Mouse (Mus musculus) skeletal muscle tissue, adult 2 months (tissue): Measurements from ENCODE around the gene Msantd2.

Experiments used
- DNase-seq: peaks from one replicate; pipeline ENCODE4 v3.0.0-alpha.2; 2012; ENCODE audit warnings: low read depth, low spot score

The Msantd2 gene

DNA sequence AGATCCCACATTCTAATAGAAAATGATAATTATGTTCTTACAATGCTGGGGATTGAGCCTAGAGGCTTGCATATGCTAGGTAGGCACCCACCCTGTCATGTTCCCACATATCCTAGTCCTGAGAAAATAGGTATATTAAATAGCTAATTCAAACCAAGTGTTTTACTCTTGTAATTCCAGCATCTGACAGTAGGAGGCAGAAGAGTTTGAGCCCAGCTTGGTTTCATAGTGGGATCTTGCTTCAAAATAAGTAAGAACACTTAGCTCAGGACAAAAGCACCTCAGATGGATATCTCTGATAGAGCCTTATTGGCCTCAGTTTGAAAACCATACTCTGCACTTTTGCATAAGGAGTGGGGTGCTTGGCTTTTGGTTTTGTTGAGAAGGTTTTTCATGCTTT, 15.2 kb downstream of the Msantd2 start:
- no peak for DNase-seq

DNA sequence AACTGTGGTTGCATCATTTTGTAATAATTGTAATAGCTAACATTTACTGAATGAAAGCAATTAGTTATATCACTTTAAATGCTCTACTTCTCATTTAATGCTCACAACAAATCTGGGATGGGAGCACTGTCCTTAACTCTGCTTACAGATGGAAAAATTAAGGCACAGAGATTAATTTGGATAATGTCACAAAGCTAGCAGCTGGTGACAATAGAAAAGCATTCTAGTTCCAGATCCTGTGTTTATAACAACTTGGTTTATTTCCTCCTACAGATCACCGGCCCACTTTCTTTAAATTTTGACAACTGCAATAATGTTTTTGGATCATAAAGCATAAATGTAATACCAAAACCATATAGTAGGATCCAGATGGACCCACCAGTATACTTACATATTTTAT, 16.9 kb downstream of the Msantd2 start:
- no peak for DNase-seq

DNA sequence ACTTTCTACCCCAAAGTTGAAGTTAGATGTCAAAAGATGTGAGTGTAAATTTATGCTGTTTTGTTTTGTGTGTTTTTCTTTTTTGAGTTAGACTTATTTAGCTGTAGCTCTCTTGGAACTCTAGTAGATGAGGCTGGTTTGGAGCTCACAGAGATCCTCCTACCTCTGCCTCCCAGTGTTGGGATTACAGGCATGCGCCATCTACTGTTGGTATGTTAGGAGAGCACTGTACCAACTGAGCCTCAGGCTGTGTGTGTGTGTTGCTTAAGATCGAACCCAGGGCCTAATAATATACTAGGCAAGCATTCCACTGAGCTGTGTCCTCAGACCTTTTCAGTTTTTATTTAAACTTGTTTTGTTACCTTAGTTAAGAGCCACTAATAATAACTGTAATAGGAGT, 23.0 kb downstream of the Msantd2 start:
- DNase-seq, result no peak

DNA sequence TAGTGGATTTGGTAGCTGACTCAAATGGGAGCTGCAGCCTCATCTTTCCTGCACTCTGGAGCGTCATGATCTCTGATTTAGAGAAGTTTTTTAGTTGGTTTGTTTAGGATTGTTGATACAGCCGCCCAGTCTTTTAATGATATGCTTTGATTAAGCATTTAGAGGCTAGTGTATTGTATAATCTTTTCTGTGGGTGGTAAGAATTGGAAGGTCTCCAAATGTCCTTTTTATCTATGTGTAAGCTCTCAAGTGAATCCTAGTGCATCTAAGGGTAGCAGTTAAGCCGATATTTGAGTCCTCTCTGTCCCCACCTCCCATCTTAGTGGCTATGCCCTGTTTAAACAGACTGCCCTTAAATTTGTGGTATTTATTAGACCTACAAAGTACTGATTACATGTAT, 25.3 kb downstream of the Msantd2 start:
- no peak for DNase-seq

DNA sequence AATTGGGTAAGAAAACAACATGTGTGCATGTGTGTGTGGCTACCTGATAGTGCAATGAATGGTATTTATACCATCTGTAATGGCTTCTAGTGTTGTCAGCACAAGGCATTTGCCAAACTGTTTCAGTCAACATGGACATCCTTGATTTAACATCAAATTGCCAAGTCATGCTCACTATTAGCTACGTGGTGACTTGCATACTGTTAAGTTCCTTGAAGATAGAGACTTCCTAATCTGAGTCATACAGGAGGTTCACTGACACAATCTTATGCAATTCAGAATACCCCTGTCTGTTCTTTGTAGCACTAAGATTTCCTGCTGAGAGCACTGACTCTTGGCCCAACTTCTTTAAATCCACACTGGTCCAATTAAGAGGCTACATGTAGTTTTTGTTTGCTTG, 28.3 kb downstream of the Msantd2 start:
- no peak for DNase-seq

DNA sequence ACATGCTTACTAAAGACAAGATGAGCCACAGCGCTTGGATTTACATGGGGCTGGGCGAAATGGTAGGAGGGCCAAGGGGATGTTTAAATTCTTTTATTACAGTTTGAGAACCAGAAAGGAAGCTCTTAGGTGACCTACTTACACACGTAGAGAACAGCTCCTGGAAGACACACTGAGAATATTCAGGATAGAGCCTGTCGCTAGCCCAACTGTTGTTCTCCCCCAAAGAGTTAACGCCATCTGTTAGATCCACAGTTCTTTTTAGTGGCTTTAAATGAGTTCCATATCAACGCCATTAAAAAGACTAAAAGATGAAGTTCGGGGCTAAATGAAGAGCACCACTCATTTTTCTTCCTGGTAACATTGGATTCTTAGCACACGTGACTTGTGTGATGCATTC, 29.9 kb downstream of the Msantd2 start:
- no peak for DNase-seq

DNA sequence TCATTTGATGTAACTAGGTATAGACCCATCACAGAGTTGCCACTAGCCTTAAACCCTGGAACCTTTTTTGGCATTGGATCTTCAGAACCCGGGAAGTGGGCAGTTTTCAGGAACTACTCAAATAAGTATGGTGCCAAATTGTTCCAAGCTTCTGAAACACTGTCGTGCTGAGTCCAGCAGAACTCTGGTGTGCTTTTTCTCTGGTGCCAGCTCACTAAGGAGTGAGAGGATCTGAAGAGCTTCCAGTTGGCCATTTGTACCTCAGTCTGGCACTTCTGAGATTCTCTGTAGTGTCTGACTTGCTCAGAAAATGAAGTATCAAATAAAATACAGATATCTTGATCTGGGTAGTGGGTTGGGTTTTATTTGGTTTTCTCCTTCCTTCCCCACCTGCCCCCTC, 30.9 kb downstream of the Msantd2 start:
- no peak for DNase-seq

DNA sequence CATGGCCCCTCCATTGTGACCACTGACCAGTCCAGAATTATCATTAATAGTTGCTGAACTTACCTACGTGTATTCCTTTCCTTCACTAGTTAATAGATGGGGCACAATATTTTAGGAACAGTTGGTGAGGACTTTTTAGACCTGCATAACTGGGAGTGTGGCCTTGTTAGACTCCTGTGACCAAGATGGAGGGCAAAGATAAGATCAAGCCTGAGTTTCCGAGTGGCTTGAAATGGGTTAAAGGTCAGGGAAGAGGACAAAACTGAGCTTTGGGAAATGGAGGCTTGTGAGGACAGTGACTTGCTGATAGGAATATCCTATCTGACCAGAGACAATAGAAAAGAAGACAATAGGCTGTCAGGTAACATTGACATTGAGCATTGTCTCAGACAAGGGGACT, 36.3 kb downstream of the Msantd2 start:
- DNase-seq, result no peak

DNA sequence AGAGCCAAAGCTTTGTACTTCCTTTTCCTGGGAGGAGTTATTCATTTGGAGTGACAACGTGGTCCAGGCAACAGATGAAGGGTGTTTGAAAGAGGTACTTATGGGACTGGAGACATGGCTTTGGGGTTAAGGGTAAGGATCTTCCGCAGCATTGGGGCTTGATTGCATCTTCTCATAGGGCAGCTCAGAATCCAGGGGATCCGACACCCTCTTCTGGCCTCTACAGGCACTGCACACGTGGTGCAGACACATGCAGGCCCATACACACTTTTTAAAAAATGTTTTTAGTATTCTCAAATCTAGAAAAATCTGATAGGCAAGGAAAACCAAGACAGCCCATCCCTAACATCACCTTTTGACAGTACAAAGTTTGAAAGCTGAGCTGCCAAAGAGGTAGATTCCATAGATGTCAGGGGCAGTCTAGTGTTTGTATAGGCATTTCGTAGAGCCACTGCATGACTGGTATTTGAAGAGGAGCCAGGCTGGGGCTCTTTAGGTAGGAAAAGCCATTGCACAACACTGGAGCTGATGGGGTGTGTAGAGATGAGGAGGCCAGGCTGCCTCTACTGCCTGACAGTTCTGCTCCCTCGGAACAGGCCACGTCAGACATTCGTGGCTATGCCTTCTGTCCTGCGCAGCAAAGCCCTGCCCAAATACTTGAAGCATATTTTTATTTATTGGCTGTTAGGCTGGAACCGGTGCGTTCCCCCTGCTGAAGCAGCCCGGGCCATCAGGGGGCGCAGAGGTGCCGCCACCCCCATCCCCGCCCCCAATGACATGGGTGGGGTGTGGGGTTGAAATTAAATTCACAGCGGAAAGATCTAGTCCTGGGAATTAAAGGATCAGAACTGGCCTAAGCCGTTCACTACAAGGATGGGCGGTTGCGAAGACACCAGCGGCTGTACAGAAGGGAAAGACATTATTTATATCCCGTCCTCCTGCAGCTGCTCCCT, 37.6 kb downstream of the Msantd2 start:
- no peak for DNase-seq

DNA sequence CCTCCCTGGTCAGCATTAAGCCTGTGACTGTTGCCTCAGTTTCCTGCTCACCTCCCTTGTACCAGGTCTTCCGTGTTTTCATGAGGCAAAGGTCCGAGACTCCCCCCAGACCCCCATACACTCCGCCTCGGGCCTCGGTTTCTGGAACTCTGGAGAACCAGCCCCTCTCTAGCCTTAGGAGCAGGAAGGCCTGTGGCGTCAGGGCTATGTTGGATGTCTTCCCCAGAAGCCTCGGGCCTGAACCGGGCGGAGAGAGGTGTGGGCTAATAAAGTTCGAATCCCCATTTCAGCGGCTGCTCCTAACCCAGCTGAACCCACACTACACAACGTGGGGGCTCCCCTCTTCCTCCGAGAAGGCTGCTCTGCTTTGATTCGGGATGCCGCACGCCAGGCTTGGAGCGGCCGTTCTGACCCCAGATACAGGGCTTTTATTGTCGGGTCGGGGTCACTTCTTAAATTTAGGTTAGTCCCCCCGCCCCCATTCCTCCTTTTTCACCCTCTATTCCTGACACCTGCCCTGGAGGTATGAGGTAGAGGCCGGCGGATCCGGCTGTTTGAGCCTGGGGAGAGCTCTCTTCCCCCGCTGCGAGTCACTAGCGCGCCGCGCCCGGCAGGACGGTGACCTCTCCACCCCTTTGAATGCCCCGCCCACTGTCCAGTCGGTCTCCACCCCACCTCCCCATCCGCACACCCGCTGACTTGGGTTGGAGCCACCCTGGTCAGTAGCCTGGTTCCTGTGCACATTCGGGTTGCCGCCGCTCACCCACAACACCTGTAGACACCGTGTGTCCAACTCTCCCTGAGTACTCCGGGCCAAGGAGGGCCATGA, 38.5 kb downstream of the Msantd2 start, which contains the start of gene Esam:
Gene Esam (plus strand): TSS at position 683 of the 829 bp plus-strand sequence.
- DNase-seq, result peak; percentile 52

DNA sequence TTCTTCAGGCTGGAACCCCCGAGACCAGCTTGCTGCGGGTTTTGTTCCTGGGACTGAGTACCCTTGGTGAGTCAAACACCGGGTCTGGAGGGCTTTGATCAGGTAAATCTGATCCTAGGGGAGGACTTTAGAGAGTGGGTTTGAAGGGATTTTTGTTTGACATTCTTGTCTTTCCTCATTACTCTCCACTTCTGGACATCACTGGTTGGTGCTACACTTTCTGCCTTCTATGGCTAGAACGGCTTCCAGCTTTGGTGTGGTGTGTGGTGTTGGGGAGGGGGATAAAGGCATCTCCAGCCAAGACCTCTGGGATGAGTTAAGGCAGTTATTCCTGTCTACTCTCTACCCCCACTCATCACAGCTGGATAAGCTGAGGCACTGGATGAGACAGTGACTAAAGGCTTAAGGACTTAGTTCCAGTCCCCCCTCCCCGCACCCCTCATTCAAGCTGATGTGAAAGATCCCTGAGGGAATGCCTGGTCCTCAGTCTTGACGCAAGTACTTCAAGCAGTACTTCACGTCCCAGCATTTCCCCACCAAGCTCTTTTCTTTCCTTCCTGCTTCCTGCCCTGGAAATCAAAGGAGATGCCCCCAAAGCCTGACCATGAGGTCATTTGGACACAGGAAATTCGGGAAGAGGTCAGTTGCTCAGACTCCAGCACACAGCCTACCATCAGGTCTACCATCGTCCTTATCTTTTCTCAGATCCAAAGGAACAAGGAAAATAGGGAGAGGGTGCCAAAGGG, 39.3 kb downstream of the Msantd2 start:
- peak; percentile 34 for DNase-seq

DNA sequence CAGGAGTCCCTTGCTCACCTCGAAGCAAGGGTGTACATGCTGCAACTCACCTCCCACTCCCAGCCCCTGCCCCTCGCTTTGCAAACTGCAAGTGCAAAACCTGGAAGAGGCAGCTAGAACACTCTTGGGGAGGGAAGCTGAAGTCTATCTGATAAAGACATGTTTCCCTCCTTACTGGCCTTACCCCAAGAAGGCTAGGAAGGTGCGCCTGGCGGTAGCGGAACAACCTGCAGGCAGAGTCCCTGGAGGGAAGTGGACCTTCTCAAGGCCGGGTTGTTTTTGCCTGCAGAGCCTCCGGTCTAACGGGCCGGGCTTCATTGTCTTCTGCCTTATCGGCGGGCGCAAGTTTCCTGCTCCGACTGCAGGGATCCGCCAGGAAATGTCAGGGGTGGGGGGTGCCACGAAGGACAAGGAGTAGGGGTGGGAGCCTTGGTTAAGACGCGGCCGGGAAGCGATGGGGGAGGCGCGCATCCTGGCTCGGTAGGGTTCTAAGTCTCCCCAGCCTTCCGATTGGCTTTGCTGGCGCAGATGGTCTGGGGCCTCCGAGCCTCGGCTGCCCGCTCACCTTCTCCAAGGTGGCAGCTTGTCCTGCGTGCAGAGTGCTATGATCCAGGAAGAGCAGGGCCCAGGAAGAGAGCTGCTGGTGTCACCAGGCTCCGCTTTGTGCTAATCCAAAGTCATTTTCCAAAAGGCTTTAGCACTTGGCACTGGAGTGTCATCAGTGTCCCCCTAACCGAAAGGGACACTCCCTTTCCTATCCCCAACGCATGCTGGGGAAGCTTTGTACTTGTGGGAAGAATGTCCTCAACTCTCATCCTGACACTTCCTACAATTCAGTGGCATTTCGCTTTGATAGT, 41.1 kb downstream of the Msantd2 start:
- peak; percentile 52 for DNase-seq

DNA sequence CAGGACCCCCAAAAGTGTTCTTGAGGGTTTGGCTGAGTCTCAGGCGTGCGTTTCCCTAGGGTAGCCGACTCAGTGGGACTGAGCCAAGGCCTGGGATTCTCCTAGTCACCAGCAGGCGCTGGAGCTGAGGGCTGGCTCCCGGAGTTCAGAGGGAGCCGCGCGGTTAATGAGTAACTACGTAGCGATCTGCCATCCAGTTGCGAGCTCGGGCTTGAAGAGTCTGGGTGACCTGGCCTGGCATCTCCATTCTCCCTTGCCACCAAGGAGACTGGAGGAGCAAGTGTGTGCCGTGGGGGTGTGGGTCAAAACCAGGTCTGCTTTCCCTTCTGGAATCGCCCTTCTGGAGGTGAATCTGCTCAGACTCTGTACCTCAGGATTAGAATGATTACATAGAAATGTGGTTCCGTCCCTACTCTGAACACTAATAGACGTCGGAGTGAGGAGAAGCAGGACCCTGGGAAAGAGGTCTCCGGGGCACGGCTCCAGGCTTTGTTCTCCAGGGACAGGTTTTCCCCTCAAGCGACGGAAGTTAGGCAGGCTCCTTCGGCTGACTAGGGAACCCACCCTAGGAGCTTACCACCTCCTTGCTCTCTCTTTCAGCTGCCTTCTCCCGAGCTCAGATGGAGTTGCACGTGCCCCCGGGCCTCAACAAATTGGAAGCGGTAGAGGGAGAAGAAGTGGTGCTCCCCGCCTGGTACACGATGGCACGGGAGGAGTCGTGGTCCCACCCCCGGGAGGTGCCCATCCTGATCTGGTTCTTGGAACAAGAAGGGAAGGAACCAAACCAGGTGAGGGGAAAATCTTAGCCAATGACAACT, 42.0 kb downstream of the Msantd2 start:
- DNase-seq, result no peak

DNA sequence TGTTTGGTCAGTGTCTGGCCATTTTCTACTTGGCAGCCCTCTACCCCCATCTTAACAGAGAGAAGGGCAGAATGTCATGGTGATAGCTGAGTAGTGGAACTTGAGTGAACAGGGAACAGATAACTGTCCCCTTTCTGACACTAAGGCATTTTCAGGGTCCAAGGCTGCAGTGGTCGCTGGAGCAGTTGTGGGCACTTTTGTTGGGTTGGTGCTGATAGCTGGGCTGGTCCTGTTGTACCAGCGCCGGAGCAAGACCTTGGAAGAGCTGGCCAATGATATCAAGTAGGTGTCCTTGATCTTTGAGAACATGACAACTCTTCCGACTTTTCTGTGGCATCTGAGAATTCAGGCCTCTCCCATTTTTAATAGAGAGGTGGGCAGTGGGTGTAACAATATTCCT, 47.7 kb downstream of the Msantd2 start:
- DNase-seq, result no peak

DNA sequence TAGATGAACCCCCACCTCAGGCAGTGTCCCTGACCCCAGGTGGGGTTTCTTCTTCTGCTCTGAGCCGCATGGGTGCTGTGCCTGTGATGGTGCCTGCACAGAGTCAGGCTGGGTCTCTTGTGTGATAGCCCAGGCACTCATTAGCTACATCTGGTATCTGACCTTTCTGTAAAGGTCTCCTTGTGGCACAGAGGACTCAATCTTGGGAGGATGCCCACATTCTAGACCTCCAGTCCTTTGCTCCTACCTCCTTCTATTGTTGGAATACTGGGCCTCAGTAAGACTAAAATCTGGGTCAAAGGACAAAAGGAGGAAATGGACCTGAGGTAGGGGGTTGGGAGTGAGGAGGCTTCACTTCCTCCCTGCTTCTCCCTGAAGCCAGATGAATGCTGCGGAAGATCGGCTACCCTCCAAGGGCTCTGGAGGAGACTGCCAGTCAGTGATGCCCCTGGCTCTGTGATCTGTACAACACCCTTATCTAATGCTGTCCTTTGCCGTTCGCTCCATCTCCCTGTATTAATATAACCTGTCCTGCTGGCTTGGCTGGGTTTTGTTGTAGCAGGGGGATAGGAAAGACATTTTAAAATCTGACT, 48.6 kb downstream of the Msantd2 start:
- DNase-seq, result no peak

DNA sequence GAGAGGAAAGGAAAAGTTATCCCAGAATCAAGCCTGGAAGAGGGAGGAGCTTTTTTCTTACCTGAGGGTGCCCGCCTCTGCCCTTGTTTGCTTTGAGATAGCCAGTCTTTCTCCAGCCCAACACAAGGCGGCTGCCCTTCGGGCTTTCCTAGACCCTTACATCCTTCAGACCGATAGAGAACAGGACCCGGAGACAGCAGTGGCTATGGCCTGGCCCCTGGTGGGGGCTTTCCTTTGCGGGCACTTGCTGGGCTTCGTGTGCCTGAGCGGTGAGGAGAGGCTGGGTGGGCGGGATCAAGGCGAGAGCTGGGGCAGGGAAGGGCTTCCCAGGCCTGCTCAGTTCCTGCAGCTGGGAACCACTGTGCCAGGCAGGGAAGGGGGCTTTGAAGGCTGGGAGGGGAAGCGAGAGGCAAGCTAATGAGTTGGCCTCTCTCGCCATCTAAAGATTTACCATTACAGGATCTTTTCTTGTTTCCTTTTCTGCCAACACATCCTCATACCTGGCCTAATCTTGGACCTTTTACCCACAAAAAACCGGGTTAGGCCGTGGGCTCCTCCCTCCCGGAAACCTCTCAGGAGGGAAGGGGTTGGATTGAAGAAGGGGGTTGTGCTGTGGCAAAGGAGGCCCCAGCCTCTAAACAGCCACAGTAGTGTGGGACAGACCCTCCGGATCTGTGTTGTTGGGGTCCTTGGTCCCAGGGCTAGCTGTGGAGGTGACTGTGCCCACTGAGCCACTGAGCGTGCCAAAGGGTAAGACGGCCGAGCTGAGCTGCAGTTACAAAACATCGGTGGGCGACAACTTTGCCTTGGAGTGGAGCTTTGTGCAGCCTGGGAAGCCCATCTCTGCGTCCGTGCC, 50.3 kb downstream of the Msantd2 start, which contains the start of gene Vsig2:
Gene Vsig2 (plus strand): TSS at position 86 of the 856 bp plus-strand sequence.
- DNase-seq, result no peak

DNA sequence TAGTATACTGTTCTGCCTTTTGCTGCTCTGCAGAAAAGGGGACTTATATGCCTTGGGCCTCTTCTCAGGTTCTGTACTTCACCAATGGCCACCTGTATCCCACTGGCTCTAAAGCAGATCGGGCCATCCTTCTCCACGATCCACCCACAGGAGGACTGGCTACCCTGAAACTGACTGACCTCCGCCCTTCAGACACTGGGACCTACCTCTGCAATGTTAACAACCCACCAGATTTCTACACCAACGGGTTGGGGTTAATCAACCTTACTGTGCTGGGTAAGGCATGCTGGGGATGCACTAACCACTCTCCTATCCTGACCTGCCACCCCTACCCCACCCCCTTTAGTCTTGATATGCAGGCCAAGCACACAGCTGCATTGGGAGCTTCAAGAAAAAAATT, 51.1 kb downstream of the Msantd2 start:
- no peak for DNase-seq

DNA sequence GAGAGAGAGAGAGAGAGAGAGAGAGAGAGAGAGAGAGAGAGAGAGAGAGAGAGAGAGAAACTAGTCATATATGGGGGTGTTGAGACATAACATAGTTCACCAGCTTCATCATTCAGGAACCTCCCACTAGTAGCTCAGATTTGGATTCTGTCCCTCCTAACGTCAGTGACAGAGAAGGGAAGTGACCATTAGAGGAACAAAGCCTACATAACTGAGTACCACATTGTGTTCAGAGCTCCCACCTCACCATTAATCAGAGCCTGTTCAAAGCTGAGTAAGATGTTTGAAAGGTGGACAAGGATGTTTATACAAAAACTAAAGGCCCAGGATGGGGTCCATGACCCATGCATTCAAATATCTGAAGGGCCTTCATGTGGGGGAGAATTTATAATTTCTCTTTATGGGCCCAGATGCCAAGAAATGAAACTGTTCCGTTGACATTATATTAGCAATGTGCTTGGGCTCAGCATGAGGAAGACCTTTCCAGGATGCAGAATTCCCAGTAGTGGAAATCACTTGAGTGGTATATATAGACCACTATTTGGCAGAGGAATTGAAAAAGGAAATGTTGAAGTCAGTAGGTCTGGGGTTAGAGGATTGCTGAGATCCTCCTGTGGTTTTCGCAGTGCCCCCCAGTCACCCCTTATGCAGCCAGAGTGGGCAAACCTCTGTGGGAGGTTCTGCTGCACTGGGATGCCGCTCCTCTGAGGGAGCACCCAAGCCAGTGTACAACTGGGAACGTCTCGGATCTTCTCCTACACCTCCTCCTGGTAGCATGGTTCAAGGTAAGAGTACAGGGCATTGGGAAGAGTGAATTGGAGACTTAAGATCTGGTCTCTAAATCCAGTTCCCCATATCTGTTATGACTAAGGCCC, 51.8 kb downstream of the Msantd2 start:
- DNase-seq, result no peak
